Mouse (Mus musculus): ENCODE data around the gene Lrmp. TPM values are rescaled to one million over a fixed set of nuclear protein-coding genes. Genes with fewer than 3 reads are reported as not detected.

The Lrmp gene
- polyA plus RNA-seq, 1 experiment = not detected

GRCm38 (mm10) chr6:145202432-145203125 is 87.1 kb downstream of the Lrmp start:
- H3K27me3 ChIP-seq (ENCODE audit: control insufficient read depth, insufficient read depth, insufficient read length) = no peaks in the 10 kb centered on the region
- H3ac ChIP-seq (ENCODE audit: control insufficient read depth, insufficient read length, low read depth) = no peak overlapping the region
- TF ChIP-seq USF1 (IDR thresholded peaks at IDR 0.05; ENCODE audit: low read depth) (no peak), CTCF (IDR thresholded peaks at IDR 0.05; ENCODE audit: control insufficient read depth, insufficient read depth, insufficient read length) (no peak), MYOG (IDR thresholded peaks at IDR 0.05; ENCODE audit: control insufficient read depth, extremely low read depth, insufficient read length) (no peak), MAX (IDR thresholded peaks at IDR 0.05) (no peak), CEBPB (IDR thresholded peaks at IDR 0.05; ENCODE audit: low read depth) (no peak), MYOD1 (IDR thresholded peaks at IDR 0.05; ENCODE audit: control insufficient read depth, insufficient read length, low read depth) (no peak), FOSL1 (IDR thresholded peaks at IDR 0.05; ENCODE audit: insufficient read depth, low read length, poor library complexity, severe bottlenecking) (no peak)
- no peaks in the 10 kb centered on the region for H3K79me3 ChIP-seq (ENCODE audit: low read depth)
- H3K4me3 ChIP-seq (ENCODE audit: insufficient read depth, poor library complexity, severe bottlenecking) = no peak overlapping the region
- no peaks in the 10 kb centered on the region for H3K36me3 ChIP-seq (ENCODE audit: control insufficient read depth, insufficient read depth)
- no peaks in the 10 kb centered on the region for H3K79me2 ChIP-seq (ENCODE audit: control insufficient read depth, insufficient read depth)

- Histone ChIP-seq H3K4me3 (ENCODE audit: insufficient read depth, poor library complexity, severe bottlenecking) (no peak overlapping the region), H3K79me3 (ENCODE audit: low read depth) (no peaks in the 10 kb centered on the region), H3K36me3 (ENCODE audit: control insufficient read depth, insufficient read depth) (no peaks in the 10 kb centered on the region), H3K27me3 (ENCODE audit: control insufficient read depth, insufficient read depth, insufficient read length) (no peaks in the 10 kb centered on the region), H3K79me2 (ENCODE audit: control insufficient read depth, insufficient read depth) (no peaks in the 10 kb centered on the region), H3ac (ENCODE audit: control insufficient read depth, insufficient read length, low read depth) (no peak overlapping the region)
- TF ChIP-seq MAX (IDR thresholded peaks at IDR 0.05) = no peak
- TF ChIP-seq CEBPB (IDR thresholded peaks at IDR 0.05; ENCODE audit: low read depth) = no peak
- no peak for TF ChIP-seq USF1 (IDR thresholded peaks at IDR 0.05; ENCODE audit: low read depth)
- TF ChIP-seq MYOG (IDR thresholded peaks at IDR 0.05; ENCODE audit: control insufficient read depth, extremely low read depth, insufficient read length) = no peak
- no peak for TF ChIP-seq CTCF (IDR thresholded peaks at IDR 0.05; ENCODE audit: control insufficient read depth, insufficient read depth, insufficient read length)
- TF ChIP-seq MYOD1 (IDR thresholded peaks at IDR 0.05; ENCODE audit: control insufficient read depth, insufficient read length, low read depth) = no peak
- TF ChIP-seq FOSL1 (IDR thresholded peaks at IDR 0.05; ENCODE audit: insufficient read depth, low read length, poor library complexity, severe bottlenecking) = no peak
Observed at GRCm38 (mm10) chr6:145204440-145204839, 89.0 kb downstream of the Lrmp start.

GRCm38 (mm10) chr6:145205142-145205541 is 89.7 kb downstream of the Lrmp start:
- TF ChIP-seq MYOD1 (IDR thresholded peaks at IDR 0.05; ENCODE audit: control insufficient read depth, insufficient read length, low read depth) = no peak
- no peak for TF ChIP-seq FOSL1 (IDR thresholded peaks at IDR 0.05; ENCODE audit: insufficient read depth, low read length, poor library complexity, severe bottlenecking)
- TF ChIP-seq USF1 (IDR thresholded peaks at IDR 0.05; ENCODE audit: low read depth) = no peak
- no peak for TF ChIP-seq CEBPB (IDR thresholded peaks at IDR 0.05; ENCODE audit: low read depth)
- no peak for TF ChIP-seq CTCF (IDR thresholded peaks at IDR 0.05; ENCODE audit: control insufficient read depth, insufficient read depth, insufficient read length)
- TF ChIP-seq MAX (IDR thresholded peaks at IDR 0.05) = no peak
- TF ChIP-seq MYOG (IDR thresholded peaks at IDR 0.05; ENCODE audit: control insufficient read depth, extremely low read depth, insufficient read length) = no peak
- Histone ChIP-seq H3K36me3 (ENCODE audit: control insufficient read depth, insufficient read depth) (no peaks in the 10 kb centered on the region), H3K79me3 (ENCODE audit: low read depth) (no peaks in the 10 kb centered on the region), H3K4me3 (ENCODE audit: insufficient read depth, poor library complexity, severe bottlenecking) (no peak overlapping the region), H3K79me2 (ENCODE audit: control insufficient read depth, insufficient read depth) (no peaks in the 10 kb centered on the region), H3ac (ENCODE audit: control insufficient read depth, insufficient read length, low read depth) (no peak overlapping the region), H3K27me3 (ENCODE audit: control insufficient read depth, insufficient read depth, insufficient read length) (no peaks in the 10 kb centered on the region)

GRCm38 (mm10) chr6:145210056-145210680 is 94.7 kb downstream of the Lrmp start:
- Histone ChIP-seq H3K79me3 (ENCODE audit: low read depth) (peaks cover 2% of the 10 kb centered on the region), H3K4me3 (ENCODE audit: insufficient read depth, poor library complexity, severe bottlenecking) (peak overlapping the region; percentile 28), H3ac (ENCODE audit: control insufficient read depth, insufficient read length, low read depth) (peak overlapping the region; percentile 31), H3K27me3 (ENCODE audit: control insufficient read depth, insufficient read depth, insufficient read length) (no peaks in the 10 kb centered on the region), H3K36me3 (ENCODE audit: control insufficient read depth, insufficient read depth) (no peaks in the 10 kb centered on the region), H3K79me2 (ENCODE audit: control insufficient read depth, insufficient read depth) (no peaks in the 10 kb centered on the region)
- TF ChIP-seq MAX (IDR thresholded peaks at IDR 0.05) = no peak
- no peak for TF ChIP-seq MYOG (IDR thresholded peaks at IDR 0.05; ENCODE audit: control insufficient read depth, extremely low read depth, insufficient read length)
- no peak for TF ChIP-seq MYOD1 (IDR thresholded peaks at IDR 0.05; ENCODE audit: control insufficient read depth, insufficient read length, low read depth)
- TF ChIP-seq CTCF (IDR thresholded peaks at IDR 0.05; ENCODE audit: control insufficient read depth, insufficient read depth, insufficient read length) = no peak
- TF ChIP-seq CEBPB (IDR thresholded peaks at IDR 0.05; ENCODE audit: low read depth) = no peak
- TF ChIP-seq USF1 (IDR thresholded peaks at IDR 0.05; ENCODE audit: low read depth) = no peak
- no peak for TF ChIP-seq FOSL1 (IDR thresholded peaks at IDR 0.05; ENCODE audit: insufficient read depth, low read length, poor library complexity, severe bottlenecking)

- Histone ChIP-seq H3K4me3 (ENCODE audit: insufficient read depth, poor library complexity, severe bottlenecking) (peak within 1 kb of the TSS; percentile 67), H3K79me3 (ENCODE audit: low read depth) (peaks cover 2% of the 10 kb centered on the region)
Observed at GRCm38 (mm10) chr6:145210816-145211338, 95.4 kb downstream of the Lrmp start, which contains the start of the genes Casc1 and Etfrf1. Gene Casc1, minus strand, starts transcription at chr6:145211005. Gene Etfrf1, plus strand, starts transcription at chr6:145211134.

More at GRCm38 (mm10) chr6:145210816-145211338, 95.4 kb downstream of the Lrmp start, which contains the start of the genes Casc1 and Etfrf1:
- Histone ChIP-seq H3K27me3 (ENCODE audit: control insufficient read depth, insufficient read depth, insufficient read length) (no peaks in the 10 kb centered on the region), H3K36me3 (ENCODE audit: control insufficient read depth, insufficient read depth) (peaks cover 4% of the 10 kb centered on the region), H3ac (ENCODE audit: control insufficient read depth, insufficient read length, low read depth) (peak within 1 kb of the TSS; percentile 93), H3K79me2 (ENCODE audit: control insufficient read depth, insufficient read depth) (no peaks in the 10 kb centered on the region)
- TF ChIP-seq USF1 (IDR thresholded peaks at IDR 0.05; ENCODE audit: low read depth) = no peak
- TF ChIP-seq CTCF (IDR thresholded peaks at IDR 0.05; ENCODE audit: control insufficient read depth, insufficient read depth, insufficient read length) = no peak
- TF ChIP-seq FOSL1 (IDR thresholded peaks at IDR 0.05; ENCODE audit: insufficient read depth, low read length, poor library complexity, severe bottlenecking) = no peak
- peak; percentile 64 for TF ChIP-seq CEBPB (IDR thresholded peaks at IDR 0.05; ENCODE audit: low read depth)
